Mouse (Mus musculus) E14TG2a.4 (cell line): ENCODE data around the gene Large2.

Experiments
- H3K27me3 ChIP-seq: 2 replicates; pipeline ENCODE4 v1.6.1; 2014; ENCODE audit warnings: low read length, control low read depth; ENCODE audit not compliant: insufficient read depth
- H3K36me3 ChIP-seq: 2 replicates; pipeline ENCODE4 v1.6.1; 2014; ENCODE audit warnings: low read length, control low read depth; ENCODE audit not compliant: insufficient read depth
- H3K4me1 ChIP-seq: replicated peaks from 2 replicates; pipeline ENCODE4 v1.6.1; 2014; ENCODE audit warnings: low read depth, low read length, control low read depth
- H3K4me3 ChIP-seq: replicated peaks from 2 replicates; pipeline ENCODE4 v1.5.1; 2014; ENCODE audit warnings: mild to moderate bottlenecking, low read length
- H3K9me3 ChIP-seq: 2 replicates; pipeline ENCODE4 v1.6.1; 2014; ENCODE audit warnings: low read length, control low read depth
- CTCF ChIP-seq: conservative IDR thresholded peaks from 2 replicates; pipeline ENCODE4 v1.5.1; 2014; ENCODE audit warnings: low read length
- NANOG ChIP-seq: IDR thresholded peaks from 2 replicates; pipeline ENCODE4 v1.6.1; 2014; ENCODE audit warnings: borderline replicate concordance, low read length, mixed read lengths
- POU5F1 ChIP-seq: IDR thresholded peaks from 2 replicates; pipeline ENCODE4 v1.6.1; 2014; ENCODE audit warnings: low read length, borderline replicate concordance

The Large2 gene

DNA sequence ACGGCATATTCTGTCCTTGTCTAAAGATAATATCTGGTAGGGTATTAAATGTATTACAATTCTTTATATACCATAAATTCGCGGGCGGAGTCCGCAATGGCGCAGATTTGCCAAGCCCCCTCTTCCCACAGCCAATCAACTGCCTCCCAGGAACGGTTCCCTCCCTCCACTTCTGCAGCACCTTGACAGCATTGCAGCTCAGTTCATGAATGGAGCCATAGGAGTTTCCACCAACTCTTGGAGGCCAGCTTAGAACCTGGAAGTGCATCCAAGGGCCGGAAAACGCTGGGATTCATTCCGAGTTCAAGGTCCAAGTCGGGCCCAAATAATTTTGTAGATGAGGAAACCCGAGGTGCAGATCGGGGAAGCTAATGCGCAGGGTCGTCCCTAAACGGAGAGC, at the start of gene Large2, which contains the start of gene Pex16:
Large2 (minus strand) TSS at position 356 of the 400 bp plus-strand sequence.
Pex16 (plus strand) TSS at position 163 of the 400 bp plus-strand sequence.
- no peak for TF ChIP-seq POU5F1
- TF ChIP-seq NANOG, result no peak
- no peak for TF ChIP-seq CTCF
- peaks cover 10% of the 10 kb centered on the region; the same call in 1 of the 2 replicates for H3K27me3 ChIP-seq
- peaks cover 68% of the 10 kb centered on the region for H3K4me1 ChIP-seq
- H3K36me3 ChIP-seq, result peaks cover 24% of the 10 kb centered on the region
- H3K4me3 ChIP-seq, result peak within 1 kb of the TSS; percentile 97
- no peaks in the 10 kb centered on the region for H3K9me3 ChIP-seq

- Histone ChIP-seq H3K36me3 (peaks cover 74% of the 10 kb centered on the region), H3K4me3 (peak overlapping the region; percentile 45), H3K4me1 (peaks cover 69% of the 10 kb centered on the region), H3K9me3 (no peaks in the 10 kb centered on the region), H3K27me3 (no peaks in the 10 kb centered on the region)
- TF ChIP-seq POU5F1 (no peak), CTCF (no peak), NANOG (no peak)
Measured at GRCm38 (mm10) chr2:92423702-92424461, 49.2 kb upstream of the Large2 start.

DNA sequence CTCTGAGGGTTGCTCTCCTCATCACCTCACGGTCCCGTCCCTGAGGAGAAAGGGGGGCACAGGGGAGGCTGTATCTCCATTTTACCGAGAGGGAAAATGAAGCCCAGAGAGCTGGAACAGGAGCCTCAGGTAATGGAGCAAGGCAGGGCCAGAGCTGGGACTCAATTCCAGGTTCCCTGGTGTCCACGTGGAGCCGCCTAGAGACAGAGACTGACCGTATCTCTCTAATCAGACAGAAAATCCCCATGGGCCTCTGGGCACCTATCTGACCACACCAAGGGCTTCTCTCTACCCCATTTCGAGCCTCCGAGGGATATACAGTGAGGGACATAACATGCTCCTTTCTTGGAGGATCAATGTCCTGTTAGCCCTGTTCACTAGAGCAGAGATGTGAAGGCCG, 48.5 kb upstream of the Large2 start:
- H3K27me3 ChIP-seq, result no peaks in the 10 kb centered on the region
- H3K4me1 ChIP-seq, result peaks cover 61% of the 10 kb centered on the region
- peak overlapping the region; percentile 32; the same call in 1 of the 2 replicates for H3K4me3 ChIP-seq
- H3K36me3 ChIP-seq, result peaks cover 81% of the 10 kb centered on the region
- no peak for TF ChIP-seq NANOG
- TF ChIP-seq CTCF, result no peak; the same call in 1 of the 2 replicates
- TF ChIP-seq POU5F1, result no peak
- H3K9me3 ChIP-seq, result no peaks in the 10 kb centered on the region

DNA sequence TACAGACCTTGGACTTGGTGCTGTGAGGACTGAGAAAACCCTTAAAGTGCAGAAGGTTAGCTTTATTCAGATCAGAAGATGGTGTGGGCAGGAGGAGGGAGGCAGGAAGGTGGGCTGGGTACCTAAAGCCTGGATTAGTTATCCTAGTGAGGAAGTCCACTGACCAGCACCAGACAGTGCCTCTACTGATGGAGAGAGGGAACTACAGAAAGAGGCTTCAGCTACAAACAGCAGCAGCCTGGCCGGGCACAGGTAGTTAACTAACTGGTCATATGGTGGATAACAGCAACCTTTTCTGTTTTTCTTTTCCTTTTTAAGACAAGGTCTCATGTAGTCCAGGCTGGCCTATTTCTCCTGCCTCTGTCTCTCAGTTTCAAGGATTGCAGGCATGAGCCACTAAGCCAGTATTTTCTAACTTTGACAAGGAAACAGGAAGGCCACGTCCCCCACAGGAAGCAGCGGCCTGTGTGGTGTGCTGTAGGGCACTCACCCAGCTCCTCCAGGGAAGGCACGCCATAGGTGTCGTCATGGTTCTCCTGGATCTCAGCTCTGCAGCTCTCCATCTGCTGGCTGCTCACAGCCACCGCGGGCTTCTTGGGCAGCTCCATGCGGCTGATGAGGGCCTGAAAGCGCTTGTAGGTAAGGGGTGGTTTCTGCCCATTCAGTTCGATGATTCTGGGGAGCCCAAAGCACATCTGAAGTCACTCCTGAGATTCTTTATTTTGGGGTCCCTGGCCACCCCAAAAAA, 47.9 kb upstream of the Large2 start:
- TF ChIP-seq CTCF (peak; percentile 44), NANOG (no peak), POU5F1 (no peak)
- peaks cover 55% of the 10 kb centered on the region for H3K4me1 ChIP-seq
- H3K36me3 ChIP-seq, result peaks cover 87% of the 10 kb centered on the region
- no peaks in the 10 kb centered on the region for H3K9me3 ChIP-seq
- peak overlapping the region; percentile 32 for H3K4me3 ChIP-seq
- H3K27me3 ChIP-seq, result no peaks in the 10 kb centered on the region

GRCm38 (mm10) chr2:92421723-92422387, 47.2 kb upstream of the Large2 start:
- Histone ChIP-seq H3K27me3 (no peaks in the 10 kb centered on the region), H3K4me3 (no peak overlapping the region), H3K36me3 (peaks cover 94% of the 10 kb centered on the region), H3K4me1 (peaks cover 48% of the 10 kb centered on the region), H3K9me3 (no peaks in the 10 kb centered on the region)
- TF ChIP-seq POU5F1, result no peak
- no peak for TF ChIP-seq CTCF
- TF ChIP-seq NANOG, result no peak

GRCm38 (mm10) chr2:92411705-92412104, 37.0 kb upstream of the Large2 start:
- H3K36me3 ChIP-seq, result peaks cover 99% of the 10 kb centered on the region
- no peaks in the 10 kb centered on the region for H3K9me3 ChIP-seq
- H3K4me3 ChIP-seq, result no peak overlapping the region
- no peaks in the 10 kb centered on the region for H3K27me3 ChIP-seq
- no peak for TF ChIP-seq CTCF
- TF ChIP-seq NANOG, result no peak
- no peak for TF ChIP-seq POU5F1
- 0 out of 2 replicates have a peak, but pooled peaks cover 7% of the 10 kb centered on the region for H3K4me1 ChIP-seq

DNA sequence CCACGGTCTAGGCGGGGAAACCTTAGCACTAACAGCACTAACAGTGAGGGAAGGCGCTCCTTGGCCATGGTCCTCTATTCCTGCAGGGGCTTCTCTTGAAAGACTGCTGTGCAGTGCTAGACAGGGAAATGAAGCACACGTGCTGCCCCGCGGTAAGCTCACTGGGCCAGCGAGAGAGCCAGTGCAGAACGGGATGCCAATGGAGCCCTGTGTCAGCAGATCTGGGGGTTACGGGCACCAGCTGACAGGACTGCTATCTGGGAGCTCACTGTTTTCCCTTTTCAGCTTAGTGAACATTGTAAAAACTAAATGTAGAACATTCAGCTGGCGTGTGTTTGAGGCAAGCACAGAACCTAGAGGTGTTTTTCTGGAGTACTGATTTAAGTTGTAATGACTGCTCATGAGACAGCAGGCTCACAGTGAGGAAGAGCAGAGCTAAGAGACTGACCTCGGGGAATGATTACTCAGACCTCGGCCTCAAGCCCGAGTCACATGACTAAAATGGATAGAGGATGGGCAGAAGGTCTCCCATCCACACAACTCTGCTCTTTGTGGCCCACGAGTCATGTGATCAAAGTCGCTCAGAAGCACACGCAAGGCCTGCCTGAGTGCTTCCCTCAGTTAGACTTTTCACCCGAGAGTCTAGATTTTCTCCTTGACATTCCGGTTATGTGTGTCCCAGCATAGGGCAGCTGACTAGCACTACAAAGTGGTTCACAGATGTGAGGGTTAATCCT, 33.8 kb upstream of the Large2 start:
- H3K27me3 ChIP-seq, result no peaks in the 10 kb centered on the region
- H3K4me1 ChIP-seq, result peaks cover 7% of the 10 kb centered on the region; the same call in 1 of the 2 replicates
- H3K9me3 ChIP-seq, result no peaks in the 10 kb centered on the region
- H3K4me3 ChIP-seq, result no peak overlapping the region
- H3K36me3 ChIP-seq, result peaks cover 99% of the 10 kb centered on the region
- TF ChIP-seq NANOG (no peak), POU5F1 (no peak), CTCF (no peak)

GRCm38 (mm10) chr2:92405687-92406086, 31.0 kb upstream of the Large2 start:
- peaks cover 18% of the 10 kb centered on the region for H3K4me1 ChIP-seq
- H3K9me3 ChIP-seq, result no peaks in the 10 kb centered on the region
- no peak for TF ChIP-seq NANOG
- TF ChIP-seq CTCF, result no peak
- no peak for TF ChIP-seq POU5F1
- no peak overlapping the region for H3K4me3 ChIP-seq
- peaks cover 77% of the 10 kb centered on the region for H3K36me3 ChIP-seq
- H3K27me3 ChIP-seq, result peaks cover 2% of the 10 kb centered on the region
